Mouse (Mus musculus): ENCODE data around the gene Cacna2d3.

- TF ChIP-seq CTCF (IDR thresholded peaks at IDR 0.05; ENCODE audit: control insufficient read depth, insufficient read depth, insufficient replicate concordance, low read depth, low read length) (no peak), POLR2A (IDR thresholded peaks at IDR 0.05; ENCODE audit: control insufficient read depth, low read depth, low read length) (no peak)
Observed at GRCm38 (mm10) chr14:29179397-29179888, 542.2 kb downstream of the Cacna2d3 start.

Data from testis, adult 2 months (tissue).